Mouse (Mus musculus) C2C12 (cell line): ENCODE data around the gene Sln.

Experiments
- CEBPB ChIP-seq: IDR thresholded peaks from one replicate; pipeline ENCODE4 v1.6.1; 2011; ENCODE audit warnings: low read depth, mild to moderate bottlenecking, control low read depth, moderate library complexity
- CTCF ChIP-seq: IDR thresholded peaks from one replicate; pipeline ENCODE4 v1.5.1; 2011; ENCODE audit not compliant: control insufficient read depth, insufficient read depth, insufficient read length
- MAX ChIP-seq: IDR thresholded peaks from one replicate; pipeline ENCODE4 v1.6.1; 2011; ENCODE audit warnings: mild to moderate bottlenecking, control low read depth
- MYOD1 ChIP-seq: IDR thresholded peaks from one replicate; pipeline ENCODE4 v1.6.1; 2011; ENCODE audit warnings: low read depth; ENCODE audit not compliant: control insufficient read depth, insufficient read length
- MYOG ChIP-seq: IDR thresholded peaks from one replicate; pipeline ENCODE4 v1.6.1; 2011; ENCODE audit not compliant: control insufficient read depth, insufficient read length; ENCODE audit errors: extremely low read depth
- USF1 ChIP-seq: IDR thresholded peaks from one replicate; pipeline ENCODE4 v1.6.1; 2011; ENCODE audit warnings: low read depth, mild to moderate bottlenecking, control low read depth, moderate library complexity

- TF ChIP-seq MAX (no peak), CTCF (no peak), USF1 (no peak), CEBPB (no peak), MYOD1 (no peak), MYOG (no peak)
Observed at GRCm38 (mm10) chr9:53877423-53877822, 27.5 kb downstream of the Sln start.
